Mouse (Mus musculus): ENCODE results near the gene Atxn1. TPM values are rescaled to one million over a fixed set of nuclear protein-coding genes. Genes with fewer than 3 reads are reported as not detected.

Gene Atxn1
- total and polyA plus RNA-seq, 3 experiments, result 7.5 to 30.1 (median 27.3) TPM

GRCm38 (mm10) chr13:45754483-45754882, 210.3 kb downstream of the Atxn1 start:
- H3K4me1 ChIP-seq (ENCODE audit: control insufficient read depth, insufficient read depth, low read length), result peaks cover 8% of the 10 kb centered on the region
- no peak overlapping the region for H3K27ac ChIP-seq
- intact Hi-C loops (cut with DNase I), result no loop called here
- no peak for TF ChIP-seq CTCF (IDR thresholded peaks at IDR 0.05)
- no peak for TF ChIP-seq EP300 (IDR thresholded peaks at IDR 0.05; ENCODE audit: insufficient read depth, low read depth, low read length)
- TF ChIP-seq POLR2A (IDR thresholded peaks at IDR 0.05; ENCODE audit: insufficient read depth, low read depth, low read length), result no peak
- no peak overlapping the region for H3K4me3 ChIP-seq
- peaks cover 17% of the 10 kb centered on the region for H3K36me3 ChIP-seq (ENCODE audit: control insufficient read depth, insufficient read depth, low read length)
- no peak overlapping the region for H3K9ac ChIP-seq (ENCODE audit: low read depth, low read length)
- no peaks in the 10 kb centered on the region for H3K27me3 ChIP-seq (ENCODE audit: control insufficient read depth, insufficient read depth, low read length)
- H3K79me2 ChIP-seq (replicated peaks; ENCODE audit: control insufficient read depth, insufficient read depth, low read length), result no peaks in the 10 kb centered on the region; the same call in 1 of the 2 replicates
- no peak for DNase-seq
- WGBS, result 74% methylated on average over 1 of the region's 1 CpGs

DNA sequence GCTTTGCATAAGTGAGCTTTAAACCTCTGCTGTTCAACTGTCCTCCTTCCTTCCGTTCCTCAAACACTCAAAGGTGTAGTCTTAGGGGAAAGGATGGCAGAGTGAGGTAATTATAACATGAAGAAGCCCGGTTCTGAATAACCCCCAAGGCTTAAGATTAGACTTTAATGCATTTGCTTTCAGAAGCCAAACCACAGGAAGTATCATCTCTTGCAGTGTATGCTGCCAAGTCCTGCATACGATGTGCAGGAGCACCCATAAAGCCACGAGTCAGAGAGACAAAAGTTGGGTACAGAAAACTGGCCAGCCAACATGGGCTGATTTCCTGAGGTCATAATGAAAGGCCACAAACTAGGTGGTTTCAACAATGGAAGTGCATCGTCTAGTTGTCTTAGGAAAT, 212.3 kb downstream of the Atxn1 start:
- WGBS, result 51% methylated on average over 5 of the region's 5 CpGs
- H3K4me3 ChIP-seq, result no peak overlapping the region
- TF ChIP-seq CTCF (IDR thresholded peaks at IDR 0.05) (no peak), EP300 (IDR thresholded peaks at IDR 0.05; ENCODE audit: insufficient read depth, low read depth, low read length) (no peak), POLR2A (IDR thresholded peaks at IDR 0.05; ENCODE audit: insufficient read depth, low read depth, low read length) (no peak)
- intact Hi-C loops (cut with DNase I), result no loop called here
- H3K27ac ChIP-seq, result no peak overlapping the region
- H3K36me3 ChIP-seq (ENCODE audit: control insufficient read depth, insufficient read depth, low read length), result peaks cover 17% of the 10 kb centered on the region
- H3K4me1 ChIP-seq (ENCODE audit: control insufficient read depth, insufficient read depth, low read length), result peaks cover 15% of the 10 kb centered on the region
- H3K9ac ChIP-seq (ENCODE audit: low read depth, low read length), result no peak overlapping the region
- no peaks in the 10 kb centered on the region for H3K27me3 ChIP-seq (ENCODE audit: control insufficient read depth, insufficient read depth, low read length)
- DNase-seq, result no peak
- H3K79me2 ChIP-seq (replicated peaks; ENCODE audit: control insufficient read depth, insufficient read depth, low read length), result no peaks in the 10 kb centered on the region; the same call in 1 of the 2 replicates

DNA sequence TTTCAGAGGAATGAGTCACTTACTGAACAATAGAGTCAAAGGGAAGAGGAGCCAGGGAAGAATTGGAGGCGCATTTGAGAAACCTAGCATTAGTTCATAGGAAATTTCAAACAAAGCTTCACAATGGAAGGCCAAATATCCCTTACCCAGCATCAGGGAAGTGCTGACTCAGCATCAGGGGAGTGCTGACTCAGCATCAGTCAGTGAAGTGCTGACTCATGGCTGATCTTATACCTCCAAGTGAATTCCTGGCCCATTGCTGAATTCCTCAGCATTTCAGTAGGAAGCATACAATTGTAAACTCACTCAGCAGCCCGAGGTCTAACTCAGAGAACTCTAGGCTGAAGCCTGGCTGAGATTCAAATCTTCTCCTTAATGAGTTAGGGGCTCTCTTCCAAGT, 213.6 kb downstream of the Atxn1 start:
- Histone ChIP-seq H3K36me3 (ENCODE audit: control insufficient read depth, insufficient read depth, low read length) (peaks cover 17% of the 10 kb centered on the region), H3K9ac (ENCODE audit: low read depth, low read length) (no peak overlapping the region), H3K27ac (no peak overlapping the region), H3K4me3 (no peak overlapping the region), H3K4me1 (ENCODE audit: control insufficient read depth, insufficient read depth, low read length) (peaks cover 15% of the 10 kb centered on the region), H3K79me2 (replicated peaks; ENCODE audit: control insufficient read depth, insufficient read depth, low read length) (no peaks in the 10 kb centered on the region; the same call in 1 of the 2 replicates), H3K27me3 (ENCODE audit: control insufficient read depth, insufficient read depth, low read length) (no peaks in the 10 kb centered on the region)
- 57% methylated on average over 2 of the region's 2 CpGs for WGBS
- no peak for TF ChIP-seq EP300 (IDR thresholded peaks at IDR 0.05; ENCODE audit: insufficient read depth, low read depth, low read length)
- TF ChIP-seq CTCF (IDR thresholded peaks at IDR 0.05), result no peak
- TF ChIP-seq POLR2A (IDR thresholded peaks at IDR 0.05; ENCODE audit: insufficient read depth, low read depth, low read length), result no peak
- no peak for DNase-seq
- intact Hi-C loops (cut with DNase I), result no loop called here

GRCm38 (mm10) chr13:45750627-45751026, 214.2 kb downstream of the Atxn1 start:
- H3K9ac ChIP-seq (ENCODE audit: low read depth, low read length), result no peak overlapping the region
- H3K4me3 ChIP-seq, result no peak overlapping the region
- DNase-seq, result no peak
- TF ChIP-seq EP300 (IDR thresholded peaks at IDR 0.05; ENCODE audit: insufficient read depth, low read depth, low read length) (no peak), CTCF (IDR thresholded peaks at IDR 0.05) (no peak), POLR2A (IDR thresholded peaks at IDR 0.05; ENCODE audit: insufficient read depth, low read depth, low read length) (no peak)
- intact Hi-C loops (cut with DNase I), result no loop called here
- H3K27me3 ChIP-seq (ENCODE audit: control insufficient read depth, insufficient read depth, low read length), result no peaks in the 10 kb centered on the region
- H3K79me2 ChIP-seq (replicated peaks; ENCODE audit: control insufficient read depth, insufficient read depth, low read length), result no peaks in the 10 kb centered on the region; the same call in 1 of the 2 replicates
- peaks cover 14% of the 10 kb centered on the region for H3K4me1 ChIP-seq (ENCODE audit: control insufficient read depth, insufficient read depth, low read length)
- H3K27ac ChIP-seq, result no peak overlapping the region
- WGBS, result 85% methylated on average over 6 of the region's 6 CpGs
- peaks cover 17% of the 10 kb centered on the region for H3K36me3 ChIP-seq (ENCODE audit: control insufficient read depth, insufficient read depth, low read length)

DNA sequence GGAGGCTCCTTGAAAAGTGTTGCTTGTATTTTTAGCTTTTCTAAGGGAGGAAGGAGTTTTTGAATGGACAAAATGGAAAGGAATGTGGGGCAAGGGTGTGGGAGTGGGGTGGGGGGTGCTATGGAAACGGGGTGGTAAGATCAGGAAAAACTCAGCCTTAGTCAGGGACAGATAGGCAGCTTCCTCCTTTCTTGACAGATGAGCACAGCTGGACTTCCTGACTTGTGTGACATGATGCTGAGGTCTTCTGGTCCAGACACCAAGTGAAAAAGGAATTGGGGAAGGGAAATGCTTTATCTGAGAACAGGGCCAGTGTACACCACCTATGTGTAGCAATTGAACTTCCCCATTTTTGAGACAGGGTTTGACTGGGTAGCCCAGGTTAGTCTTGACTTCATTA, 214.9 kb downstream of the Atxn1 start:
- peak overlapping the region; percentile 73 for H3K27ac ChIP-seq
- no peaks in the 10 kb centered on the region for H3K79me2 ChIP-seq (replicated peaks; ENCODE audit: control insufficient read depth, insufficient read depth, low read length)
- H3K4me3 ChIP-seq, result no peak overlapping the region
- TF ChIP-seq EP300 (IDR thresholded peaks at IDR 0.05; ENCODE audit: insufficient read depth, low read depth, low read length) (no peak), POLR2A (IDR thresholded peaks at IDR 0.05; ENCODE audit: insufficient read depth, low read depth, low read length) (no peak), CTCF (IDR thresholded peaks at IDR 0.05) (no peak)
- H3K4me1 ChIP-seq (ENCODE audit: control insufficient read depth, insufficient read depth, low read length), result peaks cover 14% of the 10 kb centered on the region
- H3K36me3 ChIP-seq (ENCODE audit: control insufficient read depth, insufficient read depth, low read length), result peaks cover 15% of the 10 kb centered on the region
- no peaks in the 10 kb centered on the region for H3K27me3 ChIP-seq (ENCODE audit: control insufficient read depth, insufficient read depth, low read length)
- WGBS, result 26% methylated on average over 1 of the region's 1 CpGs
- intact Hi-C loops (cut with DNase I), result no loop called here
- H3K9ac ChIP-seq (ENCODE audit: low read depth, low read length), result no peak overlapping the region
- no peak for DNase-seq

GRCm38 (mm10) chr13:45749222-45749621, 215.6 kb downstream of the Atxn1 start:
- peak overlapping the region; percentile 73 for H3K27ac ChIP-seq
- 58% methylated on average over 8 of the region's 8 CpGs for WGBS
- no peak overlapping the region for H3K9ac ChIP-seq (ENCODE audit: low read depth, low read length)
- H3K4me3 ChIP-seq, result no peak overlapping the region
- peaks cover 14% of the 10 kb centered on the region for H3K4me1 ChIP-seq (ENCODE audit: control insufficient read depth, insufficient read depth, low read length)
- H3K79me2 ChIP-seq (replicated peaks; ENCODE audit: control insufficient read depth, insufficient read depth, low read length), result no peaks in the 10 kb centered on the region
- TF ChIP-seq CTCF (IDR thresholded peaks at IDR 0.05) (no peak), POLR2A (IDR thresholded peaks at IDR 0.05; ENCODE audit: insufficient read depth, low read depth, low read length) (no peak), EP300 (IDR thresholded peaks at IDR 0.05; ENCODE audit: insufficient read depth, low read depth, low read length) (no peak)
- H3K27me3 ChIP-seq (ENCODE audit: control insufficient read depth, insufficient read depth, low read length), result no peaks in the 10 kb centered on the region
- intact Hi-C loops (cut with DNase I), result no loop called here
- H3K36me3 ChIP-seq (ENCODE audit: control insufficient read depth, insufficient read depth, low read length), result peaks cover 10% of the 10 kb centered on the region
- DNase-seq, result no peak

Data from heart, adult 2 months (tissue).